In genomic region chr1:179458236-179458986, GRCm38 (mm10) we compare ENCODE assay signal across 12 mouse cellular contexts. TPM values are rescaled to one million over a fixed set of nuclear protein-coding genes. Genes with fewer than 3 reads are reported as not detected.
DNase-seq lines count a peak whose midpoint lies in the region; ATAC-seq lines count a peak whose summit lies in the region.
"Had no signal": no experiment of that assay in that cellular context is flagged by ENCODE, and none has a peak within 500 bp of the region (broad histone marks: within the 10 kb centered on the region; RNA-seq: fewer than 3 reads in every experiment).

No protein-coding gene starts in this region.

- ATAC-seq in heart, embryonic 12.5 days (ENCODE audit: insufficient number of reproducible peaks, low FRiP score) = no peak
- ATAC-seq in intestine, embryonic 16.5 days = 0 out of 2 replicates have a peak, but pooled peaks have one; percentile 31

- H3K4me2 ChIP-seq in heart, embryonic 12.5 days = no peak overlapping the region
- no peak overlapping the region for H3K4me2 ChIP-seq in intestine, embryonic 16.5 days (ENCODE audit: low read depth, low read length)
- H3K4me2 ChIP-seq: liver, embryonic 13.5 days had no signal

- no peaks in the 10 kb centered on the region for H3K36me3 ChIP-seq in heart, embryonic 12.5 days
- H3K36me3 ChIP-seq in intestine, embryonic 16.5 days (ENCODE audit: control insufficient read depth, insufficient read depth, low read length) = no peaks in the 10 kb centered on the region
- H3K36me3 ChIP-seq: liver, embryonic 13.5 days had no signal

- H3K27me3 ChIP-seq in heart, embryonic 12.5 days (replicated peaks) = no peaks in the 10 kb centered on the region
- H3K27me3 ChIP-seq in intestine, embryonic 16.5 days (replicated peaks; ENCODE audit: control insufficient read depth, insufficient read depth, low read length) = no peaks in the 10 kb centered on the region
- H3K27me3 ChIP-seq: liver, embryonic 13.5 days had no signal

- no peak overlapping the region for H3K4me3 ChIP-seq in heart, embryonic 12.5 days
- no peak overlapping the region for H3K4me3 ChIP-seq in intestine, embryonic 16.5 days (ENCODE audit: low read length)
- H3K4me3 ChIP-seq: erythroblast, embryonic 14.5 days; liver, embryonic 13.5 days had no signal

- 60% methylated on average over 9 of the region's 9 CpGs for WGBS in heart, embryonic 12.5 days
- 36% methylated on average over 9 of the region's 9 CpGs for WGBS in intestine, embryonic 16.5 days

- H3K9ac ChIP-seq in heart, embryonic 12.5 days = no peak overlapping the region
- H3K9ac ChIP-seq in intestine, embryonic 16.5 days (ENCODE audit: low read depth, low read length) = no peak overlapping the region
- H3K9ac ChIP-seq: liver, embryonic 13.5 days had no signal

- H3K27ac ChIP-seq in heart, embryonic 12.5 days (ENCODE audit: poor library complexity, severe bottlenecking) = peak overlapping the region; percentile 5; the same call in 1 of the 2 replicates
- no peak overlapping the region for H3K27ac ChIP-seq in intestine, embryonic 16.5 days (ENCODE audit: low read length)
- H3K27ac ChIP-seq: liver, embryonic 13.5 days had no signal

- DNase-seq in heart, postnatal 25 days (ENCODE audit: low spot score) = no peak
- peak; percentile 41 for DNase-seq in embryo, embryonic 9.5 days (ENCODE audit: extremely low spot score)
- DNase-seq in lung, postnatal 10 days = peak; percentile 65
- no peak for DNase-seq in layer of hippocampus, adult 9-11 months
- no peak for DNase-seq in adrenal gland, postnatal 10 days
- no peak for DNase-seq in gastrocnemius, postnatal 25 days
- DNase-seq: liver, embryonic 13.5 days; right cerebral cortex, postnatal 25 days; thymus, postnatal 36 days had no signal

- H3K9me3 ChIP-seq in heart, embryonic 12.5 days (replicated peaks) = no peaks in the 10 kb centered on the region
- no peaks in the 10 kb centered on the region for H3K9me3 ChIP-seq in intestine, embryonic 16.5 days (ENCODE audit: control insufficient read depth, low read length)
- H3K9me3 ChIP-seq: liver, embryonic 13.5 days had no signal

- intact Hi-C loops in heart, postnatal 25 days (cut with DNase I) = no loop called here

- peaks cover 14% of the 10 kb centered on the region for H3K4me1 ChIP-seq in heart, embryonic 12.5 days (replicated peaks)
- peaks cover 5% of the 10 kb centered on the region; the same call in 1 of the 2 replicates for H3K4me1 ChIP-seq in intestine, embryonic 16.5 days (ENCODE audit: control insufficient read depth, insufficient read depth, low read length)

RNA-seq across cellular contexts. Expression of gene Smyd3, which starts 59.4 kb away (rescaled TPM):
- 11.5 and 12.2 TPM in 2 replicates for polyA plus RNA-seq in heart, embryonic 12.5 days (2016; fragmentation: Nextera tagmentation; extraction: Ambion mirVana)
- total RNA-seq in heart, postnatal 25 days (2021) = 1 to 10 TPM; 5.6 to 6.0 TPM
- 16.1 and 16.7 TPM in 2 replicates for polyA plus RNA-seq in intestine, embryonic 16.5 days (2015; fragmentation: Nextera tagmentation; extraction: Ambion mirVana)
- 1 to 10 TPM; 6.0 to 8.0 TPM for total RNA-seq in adrenal gland, postnatal 10 days (2021)
- 1 to 10 TPM; 4.1 to 4.6 TPM for total RNA-seq in gastrocnemius, postnatal 25 days (2021)

Comparison
In these comparisons a context has a peak if more than half of its experiments do, and no peak if none do; other contexts are left out.
1. DNase-seq: peak in embryo, embryonic 9.5 days (single experiment) and lung, postnatal 10 days (single experiment); none in heart, postnatal 25 days (single experiment), layer of hippocampus, adult 9-11 months (single experiment), adrenal gland, postnatal 10 days (single experiment) and gastrocnemius, postnatal 25 days (single experiment).